Mouse (Mus musculus): ENCODE data around the gene Drd2.

GRCm38 (mm10) chr9:49396006-49396405 is 55.6 kb downstream of the Drd2 start:
- TF ChIP-seq EP300 (IDR thresholded peaks at IDR 0.05) (no peak), CTCF (IDR thresholded peaks at IDR 0.05) (no peak)

Data from lung, postnatal 0 days (tissue).